Mouse (Mus musculus) embryonic facial prominence, embryonic 15.5 days (tissue): ENCODE measurements around the gene Fam136a. TPM values are rescaled to one million over a fixed set of nuclear protein-coding genes. Genes with fewer than 3 reads are reported as not detected.
A peak's percentile ranks its signal among the peaks of the same experiment; 100 is the strongest.

Source experiments
- ATAC-seq: fragments of 200-750 bp; cut with Nextera tagmentation; 2 replicates; pipeline ENCODE4 v1.8.0; 2017; ENCODE audit warnings: low read depth, moderate TSS enrichment; ENCODE audit not compliant: insufficient number of reproducible peaks, low FRiP score, low TSS enrichment
- H3K27ac ChIP-seq: fragments of 300-500 bp; sonication (generic); replicated peaks from 2 replicates; pipeline ENCODE4 v1.5.1; 2015; ENCODE audit warnings: mild to moderate bottlenecking, inconsistent platforms
- H3K27me3 ChIP-seq: fragments of 300-500 bp; sonication (generic); 2 replicates; pipeline ENCODE4 v1.6.1; 2015; ENCODE audit warnings: inconsistent platforms
- H3K36me3 ChIP-seq: fragments of 300-500 bp; sonication (generic); 2 replicates; pipeline ENCODE4 v1.6.1; 2015; ENCODE audit warnings: mild to moderate bottlenecking, inconsistent platforms
- H3K4me1 ChIP-seq: fragments of 300-500 bp; sonication (generic); 2 replicates; pipeline ENCODE4 v1.6.1; 2015; ENCODE audit warnings: inconsistent platforms
- H3K4me2 ChIP-seq: fragments of 300-500 bp; sonication (generic); replicated peaks from 2 replicates; pipeline ENCODE4 v1.6.1; 2015; ENCODE audit warnings: mild to moderate bottlenecking, inconsistent platforms
- H3K4me3 ChIP-seq: fragments of 300-500 bp; sonication (generic); replicated peaks from 2 replicates; pipeline ENCODE4 v1.5.1; 2015; ENCODE audit warnings: mild to moderate bottlenecking, inconsistent platforms
- H3K9ac ChIP-seq: fragments of 300-500 bp; sonication (generic); 2 replicates; pipeline ENCODE4 v1.6.1; 2015; ENCODE audit warnings: inconsistent platforms
- H3K9me3 ChIP-seq: fragments of 300-500 bp; sonication (generic); replicated peaks from 2 replicates; pipeline ENCODE4 v1.6.1; 2016; ENCODE audit warnings: inconsistent platforms
- WGBS: fragments of 180-500 bp; shearing (Covaris S2); methylation state at CpG from one replicate; pipeline ENCODE4 v1.1.7; 2015; 5-methylcytosine and 5-hydroxymethylcytosine counted together
- polyA plus RNA-seq: library from polyadenylated mRNA; unstranded; fragments of >200 nt; fragmentation: Nextera tagmentation; extraction: Ambion mirVana; gene quantifications from 2 replicates; pipeline ENCODE4 v1.2.1, GENCODE M21; 2015

Fam136a gene
- polyA plus RNA-seq, 1 experiment from 2014 or later, result 104 TPM

DNA sequence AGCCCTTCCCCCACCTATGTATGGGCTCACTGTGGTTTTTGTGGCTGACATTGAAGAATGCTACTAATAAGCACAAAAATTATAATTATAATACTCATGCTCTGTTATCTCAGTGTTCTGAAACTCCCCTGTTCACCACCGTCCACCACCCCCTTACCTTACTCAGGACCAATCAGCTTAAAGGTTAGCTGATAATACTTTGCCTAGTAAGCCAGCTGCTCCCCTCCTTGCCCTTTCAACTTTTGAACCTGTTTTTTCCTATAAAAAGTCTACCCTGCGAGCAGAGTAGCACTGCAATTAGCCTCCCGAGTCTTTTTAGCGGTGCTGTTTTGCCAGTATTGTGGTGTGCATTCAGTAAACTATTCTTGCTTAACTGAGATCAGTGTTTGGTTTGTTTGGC lies 19.2 kb downstream of the Fam136a start:
- Histone ChIP-seq H3K9me3 (no peaks in the 10 kb centered on the region), H3K4me2 (no peak overlapping the region), H3K36me3 (peaks cover 41% of the 10 kb centered on the region), H3K4me1 (no peaks in the 10 kb centered on the region), H3K4me3 (no peak overlapping the region), H3K27me3 (no peaks in the 10 kb centered on the region), H3K27ac (no peak overlapping the region), H3K9ac (no peak overlapping the region)
- 69% methylated on average over 4 of the region's 4 CpGs for WGBS
- no peak for ATAC-seq

DNA sequence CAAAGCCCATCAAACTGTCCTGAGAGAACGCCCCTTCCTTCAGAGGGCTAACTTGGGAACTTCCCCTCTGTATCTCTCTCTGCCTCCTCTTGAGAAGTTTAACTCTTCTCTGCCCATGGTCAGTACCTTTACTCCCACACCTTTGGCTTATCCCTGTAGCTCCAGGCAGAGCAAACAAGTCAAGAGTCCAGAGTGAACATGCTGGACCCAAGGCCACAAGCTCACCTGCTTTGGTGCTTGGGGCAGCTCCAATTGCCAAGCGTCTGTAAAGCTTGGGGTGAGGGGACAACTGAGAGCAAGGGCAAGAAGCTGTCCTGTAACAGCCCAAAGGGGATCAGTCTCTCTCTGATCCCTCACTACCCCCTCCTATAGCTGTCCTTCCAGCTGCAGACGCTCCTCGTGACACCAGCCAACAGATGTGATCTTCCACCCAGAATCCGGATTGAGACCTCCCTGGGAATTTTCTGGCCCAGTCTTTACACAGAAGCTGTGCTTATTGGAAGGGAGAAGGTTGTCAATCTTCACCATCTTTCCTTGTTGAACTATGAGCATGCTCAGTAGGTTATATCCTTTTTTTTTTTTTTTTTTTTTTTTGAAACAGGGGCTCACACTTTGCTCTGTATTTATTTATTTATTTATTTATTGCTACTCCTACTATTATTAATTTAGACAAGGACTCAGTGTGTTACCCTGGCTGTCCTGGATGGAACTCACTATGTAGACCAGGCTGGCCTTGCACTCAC lies 20.1 kb downstream of the Fam136a start:
- WGBS, result 75% methylated on average over 5 of the region's 5 CpGs
- no peak overlapping the region for H3K27ac ChIP-seq
- H3K36me3 ChIP-seq, result peaks cover 48% of the 10 kb centered on the region

DNA sequence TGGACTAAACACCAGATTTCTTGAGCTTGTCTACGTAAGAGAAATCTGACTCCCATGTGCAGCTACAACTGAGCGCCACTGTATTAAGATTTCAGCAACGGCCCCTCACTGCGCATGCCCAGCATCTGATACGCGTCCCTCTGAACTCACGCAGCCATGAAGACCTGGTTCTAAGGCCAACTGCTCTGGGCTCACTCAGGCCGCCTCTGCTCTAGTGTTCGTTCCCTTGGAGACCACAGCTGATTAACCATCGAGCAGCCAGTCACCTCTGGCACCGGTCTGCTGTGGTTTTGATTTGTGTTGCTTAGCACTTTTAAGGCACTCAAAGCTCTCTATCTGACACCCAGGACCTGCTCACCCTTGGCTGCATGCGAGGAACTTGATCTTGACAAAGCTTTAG lies 21.9 kb downstream of the Fam136a start:
- Histone ChIP-seq H3K4me1 (no peaks in the 10 kb centered on the region), H3K9me3 (no peaks in the 10 kb centered on the region), H3K36me3 (peaks cover 66% of the 10 kb centered on the region), H3K9ac (no peak overlapping the region), H3K4me2 (no peak overlapping the region), H3K27ac (no peak overlapping the region), H3K4me3 (no peak overlapping the region), H3K27me3 (no peaks in the 10 kb centered on the region)
- no peak for ATAC-seq
- 82% methylated on average over 12 of the region's 12 CpGs for WGBS

More for the DNA sequence above, 20.1 kb downstream of the Fam136a start:
- H3K27me3 ChIP-seq, result no peaks in the 10 kb centered on the region
- H3K4me2 ChIP-seq, result no peak overlapping the region
- no peak overlapping the region for H3K4me3 ChIP-seq
- no peak for ATAC-seq
- H3K9me3 ChIP-seq, result no peaks in the 10 kb centered on the region
- H3K9ac ChIP-seq, result no peak overlapping the region
- H3K4me1 ChIP-seq, result no peaks in the 10 kb centered on the region

DNA sequence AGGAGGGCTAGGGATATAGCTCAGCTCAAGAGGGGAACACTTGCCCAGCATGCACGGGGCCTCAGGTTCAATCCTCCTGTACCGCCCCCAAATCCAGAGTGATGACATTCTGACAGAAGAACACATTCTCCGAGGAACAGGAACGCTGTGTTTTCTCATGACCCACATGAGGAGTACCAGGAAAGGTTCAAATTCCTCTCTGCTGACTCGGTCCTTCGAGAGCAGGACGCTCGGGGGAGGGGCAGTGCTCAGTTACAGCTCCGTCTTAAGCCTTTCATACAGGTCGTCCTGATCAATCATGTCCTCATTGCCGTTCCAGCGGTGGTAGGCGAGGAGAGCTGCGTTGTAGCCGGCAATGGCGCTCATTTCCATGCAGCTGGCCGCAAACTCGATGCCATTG lies 23.0 kb downstream of the Fam136a start:
- Histone ChIP-seq H3K27me3 (no peaks in the 10 kb centered on the region), H3K4me3 (no peak overlapping the region), H3K9me3 (no peaks in the 10 kb centered on the region), H3K9ac (no peak overlapping the region), H3K27ac (no peak overlapping the region), H3K36me3 (peaks cover 70% of the 10 kb centered on the region), H3K4me2 (no peak overlapping the region), H3K4me1 (no peaks in the 10 kb centered on the region)
- no peak for ATAC-seq
- 84% methylated on average over 18 of the region's 18 CpGs for WGBS

DNA sequence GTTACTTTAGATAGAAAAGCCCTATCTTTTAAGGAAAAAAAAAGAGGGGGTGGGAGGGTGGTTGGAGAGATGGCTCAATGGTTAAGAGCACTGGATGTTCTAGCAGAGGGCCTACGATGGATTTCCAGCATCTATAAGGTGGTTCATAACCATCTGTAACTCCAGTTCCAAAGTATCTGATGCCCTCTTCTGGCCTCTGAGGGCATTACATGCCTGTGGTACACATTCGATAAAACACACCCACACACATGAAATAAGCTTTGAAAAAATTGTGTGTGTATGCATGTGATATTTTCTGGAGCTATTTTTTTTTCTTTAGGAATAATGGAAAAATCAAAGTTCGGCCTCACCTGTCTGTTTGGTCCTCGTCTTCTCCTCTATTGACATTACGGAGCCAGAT lies 25.9 kb downstream of the Fam136a start:
- no peak for ATAC-seq
- Histone ChIP-seq H3K9ac (no peak overlapping the region), H3K4me1 (peaks cover 16% of the 10 kb centered on the region), H3K36me3 (peaks cover 62% of the 10 kb centered on the region), H3K27ac (no peak overlapping the region), H3K4me3 (no peak overlapping the region), H3K27me3 (no peaks in the 10 kb centered on the region), H3K9me3 (no peaks in the 10 kb centered on the region), H3K4me2 (no peak overlapping the region)
- 97% methylated on average over 5 of the region's 5 CpGs for WGBS

DNA sequence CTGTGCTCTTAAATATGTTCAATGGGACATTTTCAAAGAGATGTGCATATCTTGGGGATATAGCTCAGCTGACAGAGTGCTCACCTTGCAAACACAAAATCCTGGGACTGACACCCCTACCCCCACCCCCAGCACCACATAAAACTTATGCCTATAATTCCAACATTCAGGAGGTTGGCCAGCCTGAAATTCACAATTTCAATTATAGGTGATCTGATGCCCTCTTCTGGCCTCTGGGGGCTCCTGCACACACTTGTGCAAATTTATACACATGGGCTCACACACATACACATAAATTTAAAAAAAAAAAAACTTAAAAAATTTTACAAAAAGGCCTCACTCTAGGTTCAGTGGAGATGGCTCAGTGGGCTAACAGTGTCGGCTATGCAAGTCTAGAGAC lies 27.7 kb downstream of the Fam136a start:
- Histone ChIP-seq H3K36me3 (peaks cover 49% of the 10 kb centered on the region), H3K27ac (no peak overlapping the region), H3K9me3 (no peaks in the 10 kb centered on the region), H3K9ac (no peak overlapping the region), H3K4me1 (peaks cover 24% of the 10 kb centered on the region), H3K4me2 (no peak overlapping the region), H3K27me3 (no peaks in the 10 kb centered on the region), H3K4me3 (no peak overlapping the region)
- WGBS, result 94% methylated on average over 1 of the region's 1 CpGs
- ATAC-seq, result no peak

DNA sequence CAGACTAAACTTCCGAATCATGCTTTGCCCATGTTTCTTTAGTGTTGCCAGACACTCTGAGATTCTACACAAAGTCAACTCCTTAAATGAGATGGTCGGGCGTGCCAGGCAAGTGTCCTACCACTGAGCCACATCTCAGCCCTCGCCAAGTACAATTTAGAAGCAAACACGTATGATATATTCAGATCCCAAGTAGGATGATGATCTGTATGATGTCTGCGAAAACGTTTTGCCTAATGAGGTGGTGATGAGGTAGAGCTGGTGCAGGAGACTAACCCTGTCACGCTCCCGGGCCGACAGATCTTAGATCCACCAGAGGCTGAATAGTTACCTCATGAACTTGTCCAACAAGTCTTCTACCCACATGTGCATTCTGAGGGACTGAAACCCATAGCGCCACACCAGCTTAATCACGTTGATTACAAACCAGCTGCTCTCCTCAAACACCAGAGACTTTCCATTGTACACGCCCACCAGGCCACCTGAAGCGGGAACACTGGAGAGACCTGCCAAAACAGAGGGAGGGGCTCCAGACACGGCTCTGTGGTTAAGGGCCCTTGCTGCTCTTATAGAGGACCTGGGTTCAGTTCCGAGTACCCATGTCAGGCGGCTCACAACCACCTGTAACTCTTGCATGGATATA lies 28.8 kb downstream of the Fam136a start:
- Histone ChIP-seq H3K4me3 (no peak overlapping the region), H3K4me1 (peaks cover 24% of the 10 kb centered on the region), H3K27ac (no peak overlapping the region), H3K36me3 (peaks cover 39% of the 10 kb centered on the region), H3K4me2 (no peak overlapping the region), H3K9me3 (no peaks in the 10 kb centered on the region), H3K9ac (no peak overlapping the region), H3K27me3 (no peaks in the 10 kb centered on the region)
- ATAC-seq, result no peak
- WGBS, result 77% methylated on average over 17 of the region's 17 CpGs

DNA sequence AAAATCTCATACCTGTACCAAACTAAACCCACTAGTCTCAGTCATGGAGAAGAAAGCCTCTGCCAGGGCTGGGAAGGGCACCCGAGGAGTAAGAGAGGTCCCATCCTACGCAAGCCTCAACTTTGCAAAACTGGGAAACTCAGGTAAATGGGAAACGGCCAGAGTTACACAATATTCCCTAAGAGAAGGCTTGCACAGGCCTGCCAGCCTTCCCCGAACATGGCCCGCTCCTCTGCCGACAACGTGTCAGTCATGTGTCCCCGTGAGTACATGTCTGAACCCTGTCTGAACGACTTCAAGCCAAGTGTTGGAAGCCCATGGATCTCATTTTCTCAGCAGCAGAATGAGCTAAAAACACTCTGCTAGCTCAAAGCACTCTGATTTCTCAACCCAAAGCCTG lies 29.6 kb downstream of the Fam136a start:
- Histone ChIP-seq H3K4me3 (peak overlapping the region; percentile 92), H3K4me1 (peaks cover 24% of the 10 kb centered on the region), H3K9ac (no peak overlapping the region), H3K4me2 (peak overlapping the region; percentile 76), H3K27ac (peak overlapping the region; percentile 92), H3K9me3 (no peaks in the 10 kb centered on the region), H3K27me3 (no peaks in the 10 kb centered on the region), H3K36me3 (peaks cover 30% of the 10 kb centered on the region)
- WGBS, result 66% methylated on average over 9 of the region's 9 CpGs
- ATAC-seq, result no peak

DNA sequence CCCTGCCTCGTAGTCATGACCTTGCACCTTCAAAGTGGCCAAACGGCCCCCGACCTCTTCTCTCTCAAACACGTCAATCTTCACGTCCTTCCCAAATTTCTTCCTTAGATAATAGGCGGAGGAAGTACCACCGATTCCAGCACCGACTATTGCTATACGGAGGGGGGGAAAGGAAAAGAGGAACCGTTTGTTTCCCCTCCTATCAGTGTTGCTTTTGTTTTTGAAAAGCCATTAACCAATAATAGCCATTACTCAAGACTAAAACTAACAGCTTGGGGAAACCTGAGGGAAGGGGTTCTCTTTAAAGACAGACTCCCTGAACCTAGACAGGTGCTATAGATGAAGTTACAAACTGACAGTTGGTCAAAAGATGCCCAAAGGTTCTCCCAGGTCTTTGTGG lies 30.5 kb downstream of the Fam136a start:
- H3K27ac ChIP-seq, result peak overlapping the region; percentile 92
- peak overlapping the region; percentile 92 for H3K4me3 ChIP-seq
- ATAC-seq, result no peak
- peaks cover 27% of the 10 kb centered on the region for H3K4me1 ChIP-seq
- peak overlapping the region; percentile 65 for H3K9ac ChIP-seq
- 28% methylated on average over 10 of the region's 10 CpGs for WGBS
- no peaks in the 10 kb centered on the region for H3K9me3 ChIP-seq
- H3K4me2 ChIP-seq, result peak overlapping the region; percentile 76
- H3K36me3 ChIP-seq, result peaks cover 21% of the 10 kb centered on the region
- no peaks in the 10 kb centered on the region for H3K27me3 ChIP-seq

DNA sequence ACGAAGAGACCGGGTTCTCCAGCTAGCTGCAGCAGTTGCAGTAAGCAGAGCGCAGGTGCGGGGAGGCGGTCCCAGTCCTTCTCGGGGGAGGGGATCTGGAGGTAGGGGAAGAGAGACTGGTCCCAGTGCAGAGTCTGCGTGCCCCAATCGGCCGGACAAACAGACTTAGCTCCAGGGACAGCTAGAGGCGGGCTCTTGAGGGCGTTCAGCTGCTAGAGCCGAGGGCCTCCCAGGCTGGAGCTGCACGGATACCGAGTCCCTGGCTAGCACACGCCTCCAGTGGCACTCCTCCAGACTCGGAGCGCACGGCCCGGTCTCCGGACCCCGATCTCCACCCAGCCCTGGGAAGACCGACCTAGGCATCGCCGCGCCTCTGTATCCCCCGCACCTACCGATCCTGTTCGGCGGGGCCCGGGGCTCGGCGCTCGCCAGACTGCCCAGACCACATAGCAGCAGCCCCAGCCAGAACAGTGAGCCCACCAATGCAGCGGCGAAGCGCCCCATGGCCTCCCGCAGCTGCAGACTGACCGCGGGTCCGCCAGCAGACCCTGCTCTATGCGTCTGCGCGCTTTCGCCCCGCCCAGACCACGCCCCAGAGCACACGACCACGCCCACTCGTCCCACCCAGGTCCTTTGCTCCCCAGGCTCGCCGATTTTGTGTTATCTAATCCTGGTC lies 31.3 kb downstream of the Fam136a start, which contains the start of gene Pcyox1:
Gene Pcyox1, minus strand, starts transcription at position 574 of the 676 bp plus-strand sequence.
- no peaks in the 10 kb centered on the region for H3K27me3 ChIP-seq
- WGBS, result under 1% methylated on average over 51 of the region's 51 CpGs
- ATAC-seq, result peak; percentile 91

DNA sequence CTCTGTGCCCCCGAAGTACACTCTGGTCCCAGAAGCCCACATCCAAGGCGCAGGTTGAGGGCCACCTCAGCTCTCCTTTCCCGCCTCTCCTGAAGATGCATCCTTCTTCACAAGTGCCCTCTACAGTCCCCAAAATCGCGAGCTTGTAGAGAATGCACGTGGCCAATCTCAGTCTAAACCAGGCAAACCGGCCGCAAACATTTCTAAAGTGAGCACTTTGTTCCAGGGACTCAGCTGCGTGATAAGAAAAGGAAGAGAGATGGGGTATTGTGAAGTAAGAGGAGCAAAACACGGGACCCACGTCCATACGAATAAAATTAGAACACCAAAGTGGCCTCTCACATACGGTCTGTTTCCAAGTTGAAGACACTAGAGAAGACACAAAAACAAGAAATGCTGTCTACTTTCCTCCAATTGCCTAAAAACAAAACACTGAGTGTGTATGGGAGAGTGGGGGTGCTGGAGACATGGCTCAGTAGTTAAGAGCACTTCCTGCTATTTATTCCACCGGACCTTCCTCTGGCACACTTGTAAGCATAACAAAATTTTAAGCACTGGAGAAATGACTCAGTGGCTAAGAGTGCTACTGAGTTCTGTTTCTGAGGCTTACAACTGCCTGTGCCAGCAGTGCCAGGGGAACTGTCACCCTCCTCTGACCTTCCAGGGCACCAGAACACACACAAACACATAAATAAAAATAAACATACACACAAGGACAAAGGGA lies 32.0 kb downstream of the Fam136a start:
- Histone ChIP-seq H3K27ac (peak overlapping the region; percentile 92), H3K4me3 (peak overlapping the region; percentile 92), H3K9me3 (no peaks in the 10 kb centered on the region), H3K9ac (peak overlapping the region; percentile 65), H3K4me1 (peaks cover 27% of the 10 kb centered on the region), H3K36me3 (peaks cover 6% of the 10 kb centered on the region; the same call in 1 of the 2 replicates), H3K4me2 (peak overlapping the region; percentile 76), H3K27me3 (no peaks in the 10 kb centered on the region)
- WGBS, result 5% methylated on average over 14 of the region's 14 CpGs
- ATAC-seq, result no peak

More for the DNA sequence above, 31.3 kb downstream of the Fam136a start, which contains the start of gene Pcyox1:
- Histone ChIP-seq H3K4me1 (peaks cover 27% of the 10 kb centered on the region), H3K4me3 (peak within 1 kb of the TSS; percentile 92), H3K27ac (peak within 1 kb of the TSS; percentile 92), H3K4me2 (peak within 1 kb of the TSS; percentile 76), H3K9ac (peak within 1 kb of the TSS; percentile 65), H3K9me3 (no peaks in the 10 kb centered on the region), H3K36me3 (peaks cover 13% of the 10 kb centered on the region)
